Mouse (Mus musculus) G1E (cell line): ENCODE results near the gene Tgfbr3.
"Not testable (repeated sequence)": the region's sequence is repeated elsewhere in the genome, so short reads cannot be mapped to it uniquely, and the experiment has no call there.

ENCODE experiments used
- CTCF ChIP-seq: IDR thresholded peaks from 2 replicates; pipeline ENCODE4 v1.5.1; 2012; ENCODE audit warnings: low read depth, low read length, inconsistent platforms, mixed read lengths
- GATA1 ChIP-seq: IDR thresholded peaks from 2 replicates; pipeline ENCODE4 v1.6.1; 2012; ENCODE audit warnings: borderline replicate concordance, low read length, inconsistent platforms, mixed read lengths
- GATA2 ChIP-seq: IDR thresholded peaks from 2 replicates; pipeline ENCODE4 v1.6.1; 2012; ENCODE audit warnings: low read depth, low read length, inconsistent platforms, borderline replicate concordance
- POLR2AphosphoS5 ChIP-seq: IDR thresholded peaks from 2 replicates; pipeline ENCODE4 v1.6.1; 2012; ENCODE audit warnings: low read depth, low read length, inconsistent platforms; ENCODE audit not compliant: insufficient replicate concordance
- TAL1 ChIP-seq: conservative IDR thresholded peaks from 2 replicates; pipeline ENCODE4 v1.6.1; 2012; ENCODE audit warnings: low read depth, low read length, inconsistent platforms, mixed read lengths

- TF ChIP-seq POLR2AphosphoS5, CTCF, GATA2, GATA1, TAL1: not testable (repeated sequence)
These were observed 65.9 kb downstream of the Tgfbr3 start for GRCm38 (mm10) chr5:107223483-107223882.
